Mouse (Mus musculus): Measurements from ENCODE around the gene Med27.

Med27 gene

DNA sequence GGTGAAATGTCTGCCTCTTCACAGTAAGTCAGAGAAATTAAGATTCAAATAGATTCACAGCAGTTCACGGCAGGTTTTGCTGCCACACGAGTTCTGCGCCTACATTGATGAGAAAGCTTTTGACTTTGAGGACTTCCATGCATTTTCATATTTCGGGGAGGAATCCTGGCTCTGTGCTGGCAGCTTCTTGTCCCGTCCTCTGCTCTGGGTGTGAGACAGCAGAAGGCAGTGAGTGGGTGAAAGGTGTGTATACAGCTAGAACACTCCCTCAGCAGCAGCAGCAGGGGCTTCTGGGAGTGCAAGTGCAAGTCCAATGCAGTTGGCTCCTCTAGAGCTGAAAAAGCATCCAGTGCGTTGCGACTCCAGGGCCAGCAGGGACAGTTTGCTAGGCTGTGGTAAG lies 53.6 kb downstream of the Med27 start:
- no peak for DNase-seq (ENCODE audit: low spot score)

DNA sequence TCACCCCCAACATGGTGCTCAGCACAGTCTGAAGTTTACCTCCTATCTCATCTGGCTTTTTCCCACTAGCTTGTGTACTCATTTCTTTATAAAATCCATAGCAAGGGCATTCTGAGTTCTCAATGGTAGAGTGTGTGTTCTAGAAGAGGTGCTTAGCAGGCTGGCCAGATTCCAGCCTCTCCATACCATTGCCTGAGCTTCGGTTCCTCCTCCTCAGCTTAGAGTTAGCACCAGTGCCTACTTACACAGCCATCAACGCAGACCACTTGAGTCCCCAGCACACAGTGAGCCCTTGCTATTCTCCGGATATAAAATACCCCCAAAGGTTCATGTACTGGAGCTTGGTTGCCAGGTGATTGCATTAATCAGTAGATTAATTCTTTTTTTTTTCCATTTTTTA lies 54.2 kb downstream of the Med27 start:
- DNase-seq (ENCODE audit: low spot score), result no peak

DNA sequence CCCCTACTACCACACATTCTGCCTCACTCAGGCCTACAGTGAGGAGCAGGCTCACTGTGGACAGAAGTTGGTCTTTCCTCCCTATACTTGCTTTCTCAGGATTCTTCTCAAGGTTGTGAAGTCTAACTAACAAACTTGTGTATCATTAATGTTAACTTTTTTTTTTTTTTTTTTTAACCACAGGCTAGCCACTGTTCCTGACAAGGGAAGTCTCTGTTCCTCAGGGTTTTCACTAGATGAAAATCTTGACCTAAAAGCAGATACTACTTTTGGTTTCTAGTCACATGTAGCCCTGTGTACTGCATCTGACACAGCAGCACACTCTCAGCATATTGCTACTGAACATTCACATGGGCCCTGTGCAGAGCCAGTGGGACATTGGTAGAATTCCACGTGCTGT lies 55.2 kb downstream of the Med27 start:
- DNase-seq (ENCODE audit: low spot score), result no peak

DNA sequence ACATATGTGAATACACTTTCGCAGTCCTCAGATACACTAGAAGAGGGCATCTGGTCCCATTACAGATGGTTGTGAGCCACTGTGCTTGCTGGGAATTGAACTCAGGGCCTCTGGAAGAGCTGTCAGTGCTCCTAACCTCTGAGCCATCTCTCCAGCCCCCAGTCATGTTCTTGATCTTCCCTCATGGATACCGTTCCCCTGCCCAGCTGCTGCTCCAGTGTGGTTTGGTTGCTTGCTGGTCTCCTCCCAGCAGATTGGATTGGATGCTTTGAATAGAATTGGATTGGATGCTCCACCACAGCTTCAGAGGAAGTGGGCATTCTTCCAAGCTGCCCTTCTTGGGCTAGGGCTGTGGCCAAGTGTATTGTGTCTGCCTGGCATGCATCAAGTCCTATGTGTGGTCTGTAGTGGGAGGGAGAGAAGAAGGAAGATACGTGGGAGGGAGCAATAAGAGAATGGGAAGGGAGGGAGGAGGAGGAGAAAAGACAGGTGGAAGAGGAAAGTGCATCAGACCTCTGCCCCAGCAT lies 56.0 kb downstream of the Med27 start:
- peak; percentile 56 for DNase-seq (ENCODE audit: low spot score)

DNA sequence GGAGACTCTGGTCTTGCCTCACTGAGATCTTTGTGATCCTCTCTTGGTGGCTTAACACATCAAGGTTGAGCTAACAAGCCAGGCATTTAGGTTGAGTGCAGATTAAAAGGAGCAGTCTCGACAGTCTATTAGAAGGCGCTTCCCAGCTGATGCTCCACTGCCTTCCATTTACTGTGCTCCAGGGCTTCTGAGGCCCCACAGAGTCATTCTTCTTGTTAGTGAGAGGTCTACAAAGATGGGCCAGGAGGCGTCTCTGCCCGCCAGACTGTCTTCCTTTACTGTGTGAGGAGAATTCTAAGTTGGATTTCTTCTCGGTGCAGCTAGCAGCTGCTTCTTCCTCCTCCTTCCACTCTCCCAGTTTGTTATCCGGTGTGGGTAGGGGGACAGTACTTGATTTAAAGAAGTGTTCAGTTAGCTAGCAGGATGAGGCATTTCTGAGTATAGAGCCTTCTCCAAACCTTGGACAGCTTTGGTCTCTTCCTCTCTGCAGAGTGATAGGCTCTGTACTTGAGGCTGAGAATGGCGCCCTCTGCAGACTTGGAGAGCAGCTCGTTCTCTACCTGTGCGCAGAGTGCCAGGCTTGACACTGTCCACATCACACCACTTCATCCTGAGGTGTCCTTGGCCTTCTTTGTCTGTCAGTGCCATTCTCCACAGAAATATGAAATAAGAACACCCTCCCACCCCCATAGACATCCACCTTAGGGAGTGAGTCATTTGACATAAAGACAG lies 57.3 kb downstream of the Med27 start:
- DNase-seq (ENCODE audit: low spot score), result no peak

DNA sequence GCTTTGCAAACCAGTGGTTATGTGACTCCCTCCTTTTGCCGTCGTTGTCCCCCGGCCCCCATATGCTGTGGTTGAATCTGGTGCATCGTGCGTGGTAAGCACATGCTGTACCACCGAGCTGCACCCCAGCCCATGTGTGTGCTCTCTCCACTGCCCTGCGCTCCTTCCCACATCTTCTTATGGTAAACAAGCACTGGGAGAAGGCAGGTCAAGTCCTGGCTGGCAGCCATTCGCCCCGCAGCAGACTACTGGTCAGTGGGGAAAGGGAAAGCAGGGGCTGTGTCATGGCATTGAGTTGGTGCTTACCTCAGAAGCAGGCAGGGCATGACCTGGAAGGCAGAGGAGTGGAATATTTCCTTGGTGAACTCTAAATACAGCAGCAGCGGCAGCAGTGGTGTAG lies 58.3 kb downstream of the Med27 start:
- DNase-seq (ENCODE audit: low spot score), result no peak

DNA sequence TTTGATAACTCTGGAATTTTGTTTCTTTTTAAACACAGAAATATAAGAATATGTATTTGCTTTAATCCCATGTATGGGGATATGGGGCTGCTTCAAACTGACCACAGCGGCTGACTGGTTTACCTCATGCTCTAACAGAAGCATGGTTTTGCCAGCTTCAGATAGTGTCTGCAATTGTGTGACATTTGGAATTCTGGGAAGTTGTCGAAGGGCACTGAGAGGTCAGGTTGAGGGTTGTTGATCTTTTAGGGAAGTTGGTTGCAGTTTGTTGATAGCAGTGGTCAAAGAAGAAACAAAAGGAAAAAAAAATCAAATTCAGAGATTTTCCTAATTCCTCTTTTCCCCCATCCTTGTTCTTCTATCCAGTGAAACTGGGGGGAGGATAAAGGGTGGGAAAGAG lies 59.2 kb downstream of the Med27 start:
- no peak for DNase-seq (ENCODE audit: low spot score)

DNA sequence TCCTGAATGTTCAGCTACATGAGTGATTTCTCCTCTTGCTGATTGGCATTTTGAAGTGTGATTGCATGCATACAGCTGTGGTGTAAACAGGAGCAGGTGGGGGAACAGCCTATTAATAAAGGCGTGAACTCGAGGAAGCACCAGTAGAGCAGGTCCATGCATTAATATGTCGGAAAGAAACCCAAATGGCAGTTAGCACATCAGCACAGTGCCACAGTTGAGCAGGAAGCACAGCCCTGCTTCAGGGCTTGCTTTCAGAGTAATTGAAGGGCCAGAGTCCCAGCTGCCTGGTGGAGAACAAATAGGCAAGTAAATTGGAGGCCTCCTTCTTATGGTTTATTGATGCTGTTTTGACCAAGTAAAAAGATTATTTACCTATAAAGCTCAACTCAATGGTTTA lies 60.7 kb downstream of the Med27 start:
- DNase-seq (ENCODE audit: low spot score), result no peak

DNA sequence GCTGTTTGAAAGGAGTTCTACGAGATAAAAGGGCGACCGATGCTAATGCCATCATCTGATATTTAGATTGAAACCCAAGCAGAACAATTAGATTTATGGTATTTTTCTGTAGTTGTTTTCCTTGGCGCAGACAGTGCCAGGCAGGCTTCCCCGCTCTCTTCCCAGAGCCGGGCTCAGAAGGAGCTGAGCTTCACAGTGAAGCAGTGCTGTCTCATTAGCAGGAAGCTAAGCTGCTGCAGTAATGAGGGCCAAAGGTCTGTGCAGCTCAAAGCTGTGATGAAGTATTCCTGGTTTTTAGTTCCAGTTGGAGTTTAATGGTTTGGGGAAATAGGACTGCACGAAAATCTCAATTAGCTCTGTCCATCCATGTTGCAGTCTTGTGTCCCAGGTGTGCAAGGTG lies 61.1 kb downstream of the Med27 start:
- DNase-seq (ENCODE audit: low spot score), result no peak

DNA sequence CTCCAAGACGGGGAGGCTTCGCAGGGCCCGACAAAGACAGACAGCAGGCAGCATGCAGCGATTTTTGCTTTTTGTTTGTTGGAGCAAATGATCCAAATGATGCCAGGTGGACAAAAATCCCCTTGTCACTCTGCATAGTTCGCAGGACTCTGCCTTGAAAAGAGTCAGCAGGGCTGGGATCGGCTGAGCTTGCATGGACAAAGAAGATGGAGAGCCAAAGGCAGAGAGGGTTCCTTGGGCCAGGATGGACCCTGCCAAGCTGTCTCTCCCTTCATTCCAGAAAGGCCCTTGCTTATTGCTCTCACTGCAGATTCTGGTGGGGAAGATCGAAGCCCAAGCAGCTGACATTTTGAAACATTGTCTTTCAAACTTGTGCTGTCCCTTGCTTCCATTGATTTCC lies 64.3 kb downstream of the Med27 start:
- DNase-seq (ENCODE audit: low spot score), result no peak

DNA sequence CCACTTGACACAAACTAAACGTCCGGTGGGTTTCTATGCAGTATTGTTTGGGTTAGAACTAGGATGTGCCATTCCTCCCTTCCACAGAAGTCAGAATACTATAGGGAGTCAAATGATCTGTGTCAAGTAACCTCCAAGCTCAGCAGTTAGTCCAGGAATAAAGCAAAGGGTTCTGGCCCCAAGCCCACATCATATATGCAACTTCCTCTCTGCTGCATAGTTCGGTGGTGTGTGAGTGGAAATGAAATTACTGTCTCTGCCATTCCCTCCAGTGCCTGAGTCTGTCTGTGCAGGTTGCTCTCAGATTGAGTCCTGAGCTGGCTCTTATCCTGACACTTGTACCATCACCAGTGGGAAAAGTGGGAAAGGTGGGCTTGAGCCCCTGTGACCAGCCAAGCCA lies 65.8 kb downstream of the Med27 start:
- no peak for DNase-seq (ENCODE audit: low spot score)

DNA sequence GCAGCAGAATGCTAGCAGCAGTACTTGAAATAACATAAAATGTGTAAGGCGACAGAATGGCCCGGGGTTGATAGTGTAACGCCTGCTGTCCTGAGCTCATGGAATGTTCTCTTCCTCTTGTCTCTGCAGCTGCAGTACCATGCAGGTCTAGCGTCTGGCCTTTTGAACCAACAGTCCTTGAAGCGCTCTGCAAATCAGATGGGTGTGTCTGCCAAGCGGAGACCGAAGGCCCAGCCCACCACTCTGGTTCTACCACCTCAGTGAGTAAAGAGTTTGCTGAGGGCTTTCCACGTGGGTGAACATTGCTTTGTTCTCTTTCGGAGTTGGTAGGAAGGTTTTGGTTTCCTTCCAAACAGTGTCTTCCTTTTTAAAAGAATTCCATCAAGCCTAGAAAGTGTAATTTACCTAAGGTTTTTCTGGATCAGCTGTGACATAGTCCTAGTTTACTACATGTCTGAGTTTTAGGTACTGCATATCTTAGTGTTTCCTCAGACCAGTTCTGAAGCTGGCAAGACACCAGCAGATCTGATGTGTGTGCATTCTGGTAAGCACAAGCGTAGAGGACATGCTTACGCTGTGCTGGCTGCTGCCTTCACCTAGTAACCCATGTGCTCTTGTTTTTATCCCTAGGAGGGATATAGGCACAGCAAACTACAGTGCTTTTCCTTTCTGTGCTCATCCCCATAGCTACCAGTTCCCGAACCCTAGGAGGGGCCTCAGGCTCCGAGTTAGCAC lies 66.8 kb downstream of the Med27 start:
- peak; percentile 46 for DNase-seq (ENCODE audit: low spot score)

DNA sequence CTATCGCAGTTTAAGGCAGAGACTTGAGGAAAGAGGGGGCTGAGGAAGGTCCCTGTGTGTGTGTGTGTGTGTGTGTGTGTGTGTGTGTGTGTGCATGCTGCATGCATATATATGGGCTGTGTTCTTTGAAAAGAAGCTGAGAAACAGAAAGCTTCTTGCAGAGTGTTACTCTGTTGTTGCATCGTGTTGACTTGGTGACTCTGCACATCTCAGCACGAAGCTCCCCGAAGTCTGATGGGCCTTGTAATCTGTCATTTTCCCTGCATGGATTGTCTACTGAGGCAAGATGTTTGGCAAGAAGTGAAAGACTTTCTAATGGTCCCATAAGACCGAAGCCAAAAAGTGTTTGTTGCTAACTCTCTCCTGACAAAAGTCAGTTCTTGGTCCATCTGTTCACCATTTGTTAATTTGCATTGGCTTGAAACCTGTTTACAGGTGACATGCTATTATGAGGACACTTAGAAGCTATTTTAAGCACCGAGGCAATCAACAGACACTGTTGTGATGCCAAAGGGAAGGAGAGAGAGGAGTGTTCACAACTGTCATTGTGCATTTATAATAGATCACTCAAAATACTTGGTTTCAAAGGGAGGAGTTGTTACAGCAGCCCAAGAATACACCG lies 68.3 kb downstream of the Med27 start:
- no peak for DNase-seq (ENCODE audit: low spot score)

DNA sequence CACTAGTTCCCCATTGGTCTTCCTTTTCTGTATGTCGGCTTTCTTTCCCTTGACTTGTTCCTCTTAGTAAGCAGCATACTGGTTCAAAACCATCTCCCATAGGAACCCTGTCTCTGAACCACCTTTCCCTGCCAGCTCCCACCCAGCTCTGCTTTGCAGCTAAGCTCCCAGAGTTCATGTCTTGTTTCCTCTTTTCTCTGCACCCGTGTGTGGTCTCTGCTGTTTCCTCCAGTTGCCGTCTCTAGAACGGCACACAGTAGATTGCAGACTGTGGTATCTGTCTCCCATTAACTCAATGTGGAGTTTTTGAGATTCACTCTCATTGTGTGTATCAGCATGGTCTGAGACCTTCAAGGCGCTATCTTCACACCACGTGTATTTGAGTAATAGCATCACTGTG lies 71.9 kb downstream of the Med27 start:
- no peak for DNase-seq (ENCODE audit: low spot score)

DNA sequence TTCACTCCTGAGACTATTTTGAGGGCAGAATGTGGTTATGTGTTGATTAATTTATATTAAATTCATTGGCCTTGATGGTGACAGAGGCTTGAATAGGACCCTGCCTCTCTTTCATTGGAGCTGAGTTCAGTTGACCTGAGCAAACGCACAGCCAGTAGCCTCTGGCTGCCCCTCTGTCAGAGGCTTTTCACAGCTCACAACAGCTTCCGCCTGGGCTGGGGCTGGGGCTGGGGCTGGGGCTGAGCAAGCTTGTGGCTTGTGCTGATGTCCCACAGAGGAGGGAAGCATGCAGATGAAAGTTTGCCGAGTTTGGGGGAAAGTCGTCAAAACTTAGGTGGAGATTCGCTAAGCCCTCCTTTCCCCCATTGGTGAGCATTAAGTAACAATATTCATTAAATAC lies 72.8 kb downstream of the Med27 start:
- no peak for DNase-seq (ENCODE audit: low spot score)

DNA sequence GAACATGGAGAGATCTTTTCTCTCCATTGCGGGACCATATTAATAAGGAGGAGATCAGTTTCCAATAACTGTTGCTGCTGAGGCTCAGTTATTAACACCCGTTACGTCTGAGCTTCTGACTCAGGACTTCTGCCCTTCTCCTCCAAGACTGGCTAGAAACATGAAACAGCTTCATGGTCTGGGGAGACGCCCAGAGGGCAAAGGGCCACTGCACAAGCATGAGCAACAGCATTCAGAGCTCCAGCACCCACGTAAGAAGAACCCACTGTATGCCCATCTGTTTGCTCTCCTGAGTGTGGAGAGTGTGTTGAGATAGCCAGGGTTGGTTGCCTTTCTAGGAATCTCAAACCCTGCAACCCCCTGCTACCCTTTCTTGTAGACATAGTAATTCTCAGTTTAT lies 73.3 kb downstream of the Med27 start:
- peak; percentile 21 for DNase-seq (ENCODE audit: low spot score)

DNA sequence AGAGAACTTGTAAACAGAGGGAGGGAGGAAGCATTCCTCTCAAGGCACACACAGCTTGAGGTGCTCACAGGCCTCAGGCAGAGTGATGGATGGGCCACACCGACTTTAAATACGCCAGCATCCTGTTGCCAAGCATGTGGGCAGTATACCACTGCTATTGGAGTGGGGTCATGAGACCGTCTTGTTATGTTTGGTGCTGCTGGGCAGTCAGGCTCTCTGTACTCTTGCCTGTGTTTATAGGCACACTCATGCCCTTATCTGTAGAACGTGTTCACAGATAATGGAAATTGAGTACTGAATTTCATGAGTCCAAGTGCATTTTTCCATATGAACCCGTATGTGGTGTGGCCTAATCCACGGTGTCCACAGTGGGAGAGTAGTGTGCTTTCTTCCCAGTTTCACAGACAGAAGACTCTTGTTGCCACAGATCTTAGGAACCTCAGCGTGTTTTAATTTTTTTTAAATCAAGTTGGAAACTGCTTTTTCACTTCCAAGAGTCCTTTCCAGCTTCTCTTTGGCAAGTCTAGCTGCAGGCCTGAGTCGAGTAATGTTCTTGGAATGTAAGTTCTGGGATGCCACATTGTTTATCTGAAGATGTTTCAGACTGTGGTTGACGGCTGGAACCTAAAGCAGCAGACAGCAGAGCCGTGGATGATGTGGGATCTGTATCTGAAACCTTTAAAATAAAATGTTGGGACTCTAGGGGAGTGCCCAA lies 75.7 kb downstream of the Med27 start:
- DNase-seq (ENCODE audit: low spot score), result no peak

DNA sequence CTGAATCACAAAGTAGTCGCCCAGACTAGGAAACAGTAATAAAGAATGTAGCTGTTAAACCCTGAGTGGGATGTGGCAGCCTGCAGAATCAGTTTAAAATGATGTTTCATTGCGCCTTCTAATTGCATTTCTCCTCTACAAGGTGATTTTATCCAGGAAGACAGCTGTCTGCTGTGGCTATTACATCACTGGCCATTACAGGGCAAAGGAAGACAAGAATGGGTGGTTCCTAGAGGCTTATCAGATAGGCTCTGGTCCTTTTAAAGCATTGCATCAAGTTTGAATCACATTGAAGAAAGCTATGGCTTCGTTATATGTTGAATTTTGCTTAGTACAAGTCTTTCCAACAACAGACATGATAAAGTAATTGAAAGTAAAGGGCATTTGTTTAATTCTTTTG lies 76.4 kb downstream of the Med27 start:
- no peak for DNase-seq (ENCODE audit: low spot score)

DNA sequence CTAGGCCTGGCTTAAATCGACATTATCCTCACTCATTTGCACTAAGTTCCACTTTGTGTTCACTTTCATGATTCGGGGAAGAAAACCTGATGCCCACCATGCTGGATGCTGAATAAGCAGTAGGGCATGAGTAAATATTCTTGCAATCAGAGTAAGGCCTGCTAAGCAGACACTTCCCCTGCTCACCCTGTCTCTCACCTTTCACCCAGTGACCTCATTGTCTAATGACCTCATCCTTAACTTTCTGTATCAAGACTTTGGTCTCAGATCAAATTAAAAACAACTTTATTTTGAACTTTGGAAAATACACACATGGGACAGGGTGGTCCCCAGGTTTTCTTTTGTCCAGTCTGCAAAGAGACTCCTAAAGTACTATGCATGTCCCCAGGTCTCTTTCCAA lies 78.8 kb downstream of the Med27 start:
- DNase-seq (ENCODE audit: low spot score), result no peak

DNA sequence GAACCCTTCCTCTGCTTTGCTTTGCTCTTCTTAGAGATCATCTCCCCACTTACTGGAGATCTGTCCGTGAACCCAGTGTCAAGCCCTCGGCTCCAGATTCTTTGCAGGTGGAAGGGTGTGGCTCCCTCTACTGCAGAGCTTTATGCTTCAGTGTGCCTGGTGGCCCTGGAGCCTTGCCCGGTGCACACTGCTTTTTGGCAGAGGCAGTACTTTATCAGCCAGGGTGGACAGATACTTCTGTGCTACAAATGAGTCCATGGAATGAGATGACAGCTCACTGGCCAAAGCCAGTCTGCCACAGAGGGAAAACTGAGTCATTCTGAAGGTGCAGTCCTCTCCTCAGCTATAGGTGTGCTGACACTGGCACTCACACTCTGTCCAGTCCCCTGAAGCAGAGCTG lies 80.1 kb downstream of the Med27 start:
- DNase-seq (ENCODE audit: low spot score), result no peak

DNA sequence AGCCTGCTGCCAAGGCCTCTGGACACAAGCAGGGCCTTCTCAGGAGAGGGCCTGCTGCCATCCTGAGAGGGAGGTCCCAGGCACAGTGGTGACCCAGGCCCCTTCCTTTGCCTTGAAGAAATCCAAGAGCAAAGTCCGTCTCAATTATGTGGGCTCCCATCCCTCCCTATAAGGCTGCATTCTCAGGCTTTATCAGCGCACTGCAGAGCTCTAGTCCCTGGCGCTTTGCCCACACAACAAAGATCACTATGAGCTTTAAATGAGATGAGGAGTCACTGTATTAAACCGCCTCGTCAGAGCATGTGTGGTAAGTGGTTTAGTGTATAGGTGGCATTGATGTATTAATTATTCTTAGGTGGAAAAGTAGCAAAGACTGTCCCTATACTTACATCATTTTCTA lies 85.9 kb downstream of the Med27 start:
- DNase-seq (ENCODE audit: low spot score), result no peak

DNA sequence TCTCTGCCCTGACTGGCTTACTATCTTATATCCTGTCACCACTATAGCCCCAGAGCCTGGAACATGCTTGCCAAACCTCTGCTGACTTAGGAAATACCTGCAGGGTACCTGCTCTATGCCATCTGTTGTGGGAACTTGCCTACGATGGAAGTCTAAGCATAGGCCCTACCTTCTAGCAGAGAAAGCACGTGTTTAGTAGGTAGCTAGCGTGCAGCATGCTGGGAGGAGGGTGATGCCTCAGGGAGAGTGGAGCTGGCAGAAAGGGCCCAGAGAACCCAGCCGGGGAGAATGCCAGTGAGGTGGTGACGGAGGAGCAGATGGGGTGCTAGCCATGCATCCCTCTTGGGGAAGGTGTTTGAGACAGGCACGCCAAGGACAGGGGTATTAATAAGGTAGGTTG lies 89.8 kb downstream of the Med27 start:
- no peak for DNase-seq (ENCODE audit: low spot score)

DNA sequence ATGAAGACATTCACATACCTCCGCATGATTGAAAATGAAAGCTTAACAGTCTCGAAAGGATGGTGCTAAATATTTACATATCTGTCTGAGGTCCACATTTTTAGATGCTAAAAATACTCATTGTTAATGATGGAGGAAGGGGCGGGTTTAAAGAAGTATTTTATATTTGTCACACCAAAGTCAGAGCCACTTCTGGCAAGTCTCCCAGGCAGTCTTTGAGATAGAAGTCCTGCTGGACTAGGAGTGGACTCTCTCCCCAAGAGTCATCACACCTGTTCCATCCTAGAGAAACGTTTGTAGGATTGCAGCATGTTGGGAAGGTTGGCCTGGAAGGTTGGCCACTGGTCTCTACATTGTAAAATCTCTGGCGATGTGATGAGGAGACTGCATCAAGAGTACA lies 90.5 kb downstream of the Med27 start:
- no peak for DNase-seq (ENCODE audit: low spot score)
